Mouse (Mus musculus): ENCODE data around the gene Rora. TPM values are rescaled to one million over a fixed set of nuclear protein-coding genes. Genes with fewer than 3 reads are reported as not detected.

Rora gene
- polyA plus RNA-seq, 1 experiment from 2014 or later, result 6.6 TPM

GRCm38 (mm10) chr9:68807735-68808134 is 154.1 kb downstream of the Rora start:
- H3K36me3 ChIP-seq (replicated peaks), result no peaks in the 10 kb centered on the region
- no peaks in the 10 kb centered on the region for H3K9me3 ChIP-seq
- no peak overlapping the region for H3K4me3 ChIP-seq
- peaks cover 17% of the 10 kb centered on the region for H3K27me3 ChIP-seq (replicated peaks; ENCODE audit: low read depth, poor library complexity, severe bottlenecking)
- no peak overlapping the region for H3K27ac ChIP-seq (replicated peaks)
- 93% methylated on average over 2 of the region's 2 CpGs for WGBS
- no peak for DNase-seq (ENCODE audit: low spot score)
- H3K4me1 ChIP-seq, result peaks cover 41% of the 10 kb centered on the region

- Histone ChIP-seq H3K27me3 (replicated peaks; ENCODE audit: low read depth, poor library complexity, severe bottlenecking) (peaks cover 14% of the 10 kb centered on the region; the same call in 1 of the 2 replicates), H3K4me1 (peaks cover 52% of the 10 kb centered on the region), H3K36me3 (replicated peaks) (no peaks in the 10 kb centered on the region), H3K9me3 (no peaks in the 10 kb centered on the region), H3K27ac (replicated peaks) (no peak overlapping the region), H3K4me3 (no peak overlapping the region)
- 77% methylated on average over 5 of the region's 5 CpGs for WGBS
- no peak for DNase-seq (ENCODE audit: low spot score)
These were observed 155.9 kb downstream of the Rora start for GRCm38 (mm10) chr9:68809536-68809935.

- H3K9me3 ChIP-seq, result no peaks in the 10 kb centered on the region
- DNase-seq (ENCODE audit: low spot score), result no peak
- H3K4me3 ChIP-seq, result no peak overlapping the region
- WGBS, result 97% methylated on average over 1 of the region's 1 CpGs
- no peaks in the 10 kb centered on the region for H3K36me3 ChIP-seq (replicated peaks)
- H3K4me1 ChIP-seq, result peaks cover 40% of the 10 kb centered on the region
- no peak overlapping the region for H3K27ac ChIP-seq (replicated peaks)
- H3K27me3 ChIP-seq (replicated peaks; ENCODE audit: low read depth, poor library complexity, severe bottlenecking), result peaks cover 14% of the 10 kb centered on the region; the same call in 1 of the 2 replicates
These were observed 161.1 kb downstream of the Rora start for GRCm38 (mm10) chr9:68814723-68815122.

GRCm38 (mm10) chr9:68815877-68816276 is 162.3 kb downstream of the Rora start:
- WGBS, result 64% methylated on average over 9 of the region's 9 CpGs

GRCm38 (mm10) chr9:68820036-68820435 is 166.4 kb downstream of the Rora start:
- peaks cover 7% of the 10 kb centered on the region for H3K27me3 ChIP-seq (replicated peaks; ENCODE audit: low read depth, poor library complexity, severe bottlenecking)
- WGBS, result 84% methylated on average over 4 of the region's 4 CpGs
- no peak overlapping the region for H3K27ac ChIP-seq (replicated peaks)
- no peak overlapping the region for H3K4me3 ChIP-seq
- peaks cover 16% of the 10 kb centered on the region; the same call in 1 of the 2 replicates for H3K4me1 ChIP-seq
- no peaks in the 10 kb centered on the region for H3K9me3 ChIP-seq
- DNase-seq (ENCODE audit: low spot score), result no peak
- no peaks in the 10 kb centered on the region for H3K36me3 ChIP-seq (replicated peaks)

More at GRCm38 (mm10) chr9:68815877-68816276, 162.3 kb downstream of the Rora start:
- DNase-seq (ENCODE audit: low spot score), result no peak
- Histone ChIP-seq H3K27ac (replicated peaks) (no peak overlapping the region), H3K36me3 (replicated peaks) (no peaks in the 10 kb centered on the region), H3K9me3 (no peaks in the 10 kb centered on the region), H3K4me1 (peaks cover 40% of the 10 kb centered on the region), H3K27me3 (replicated peaks; ENCODE audit: low read depth, poor library complexity, severe bottlenecking) (peaks cover 21% of the 10 kb centered on the region), H3K4me3 (no peak overlapping the region)

GRCm38 (mm10) chr9:68820478-68820877 is 166.9 kb downstream of the Rora start:
- Histone ChIP-seq H3K4me1 (peaks cover 18% of the 10 kb centered on the region; the same call in 1 of the 2 replicates), H3K27ac (replicated peaks) (no peak overlapping the region), H3K36me3 (replicated peaks) (no peaks in the 10 kb centered on the region), H3K27me3 (replicated peaks; ENCODE audit: low read depth, poor library complexity, severe bottlenecking) (peaks cover 7% of the 10 kb centered on the region), H3K9me3 (no peaks in the 10 kb centered on the region), H3K4me3 (no peak overlapping the region)
- DNase-seq (ENCODE audit: low spot score), result no peak

GRCm38 (mm10) chr9:68821388-68821787 is 167.8 kb downstream of the Rora start:
- Histone ChIP-seq H3K36me3 (replicated peaks) (no peaks in the 10 kb centered on the region), H3K27me3 (replicated peaks; ENCODE audit: low read depth, poor library complexity, severe bottlenecking) (peaks cover 9% of the 10 kb centered on the region), H3K4me1 (peaks cover 8% of the 10 kb centered on the region; the same call in 1 of the 2 replicates), H3K9me3 (no peaks in the 10 kb centered on the region), H3K27ac (replicated peaks) (no peak overlapping the region), H3K4me3 (no peak overlapping the region)
- DNase-seq (ENCODE audit: low spot score), result no peak
- 52% methylated on average over 1 of the region's 1 CpGs for WGBS

GRCm38 (mm10) chr9:68823292-68823691 is 169.7 kb downstream of the Rora start:
- no peaks in the 10 kb centered on the region for H3K9me3 ChIP-seq
- 95% methylated on average over 5 of the region's 5 CpGs for WGBS

GRCm38 (mm10) chr9:68825107-68825506 is 171.5 kb downstream of the Rora start:
- Histone ChIP-seq H3K27ac (replicated peaks) (no peak overlapping the region), H3K27me3 (replicated peaks; ENCODE audit: low read depth, poor library complexity, severe bottlenecking) (peaks cover 17% of the 10 kb centered on the region), H3K4me3 (no peak overlapping the region), H3K4me1 (peaks cover 15% of the 10 kb centered on the region; the same call in 1 of the 2 replicates), H3K36me3 (replicated peaks) (no peaks in the 10 kb centered on the region), H3K9me3 (no peaks in the 10 kb centered on the region)
- no peak for DNase-seq (ENCODE audit: low spot score)
- 71% methylated on average over 4 of the region's 4 CpGs for WGBS

More at GRCm38 (mm10) chr9:68823292-68823691, 169.7 kb downstream of the Rora start:
- Histone ChIP-seq H3K27me3 (replicated peaks; ENCODE audit: low read depth, poor library complexity, severe bottlenecking) (peaks cover 10% of the 10 kb centered on the region), H3K36me3 (replicated peaks) (no peaks in the 10 kb centered on the region), H3K4me1 (peaks cover 8% of the 10 kb centered on the region; the same call in 1 of the 2 replicates), H3K27ac (replicated peaks) (no peak overlapping the region), H3K4me3 (no peak overlapping the region)
- DNase-seq (ENCODE audit: low spot score), result no peak

- Histone ChIP-seq H3K27ac (replicated peaks) (no peak overlapping the region), H3K4me1 (peaks cover 15% of the 10 kb centered on the region; the same call in 1 of the 2 replicates), H3K4me3 (no peak overlapping the region), H3K36me3 (replicated peaks) (no peaks in the 10 kb centered on the region), H3K27me3 (replicated peaks; ENCODE audit: low read depth, poor library complexity, severe bottlenecking) (peaks cover 11% of the 10 kb centered on the region; the same call in 1 of the 2 replicates), H3K9me3 (no peaks in the 10 kb centered on the region)
- WGBS, result 87% methylated on average over 3 of the region's 3 CpGs
- no peak for DNase-seq (ENCODE audit: low spot score)
These were observed 172.3 kb downstream of the Rora start for GRCm38 (mm10) chr9:68825841-68826240.

GRCm38 (mm10) chr9:68827441-68827840 is 173.9 kb downstream of the Rora start:
- 83% methylated on average over 3 of the region's 3 CpGs for WGBS
- H3K27ac ChIP-seq (replicated peaks), result no peak overlapping the region
- H3K36me3 ChIP-seq (replicated peaks), result no peaks in the 10 kb centered on the region
- peaks cover 10% of the 10 kb centered on the region; the same call in 1 of the 2 replicates for H3K4me1 ChIP-seq
- peaks cover 11% of the 10 kb centered on the region; the same call in 1 of the 2 replicates for H3K27me3 ChIP-seq (replicated peaks; ENCODE audit: low read depth, poor library complexity, severe bottlenecking)
- no peak for DNase-seq (ENCODE audit: low spot score)
- H3K9me3 ChIP-seq, result no peaks in the 10 kb centered on the region
- no peak overlapping the region for H3K4me3 ChIP-seq

- Histone ChIP-seq H3K36me3 (replicated peaks) (no peaks in the 10 kb centered on the region), H3K27me3 (replicated peaks; ENCODE audit: low read depth, poor library complexity, severe bottlenecking) (peaks cover 11% of the 10 kb centered on the region; the same call in 1 of the 2 replicates), H3K4me1 (peaks cover 25% of the 10 kb centered on the region), H3K9me3 (no peaks in the 10 kb centered on the region), H3K27ac (replicated peaks) (no peak overlapping the region), H3K4me3 (no peak overlapping the region)
- 76% methylated on average over 4 of the region's 4 CpGs for WGBS
- no peak for DNase-seq (ENCODE audit: low spot score)
These were observed 176.3 kb downstream of the Rora start for GRCm38 (mm10) chr9:68829903-68830302.

- H3K36me3 ChIP-seq (replicated peaks), result no peaks in the 10 kb centered on the region
- 61% methylated on average over 6 of the region's 6 CpGs for WGBS
- no peaks in the 10 kb centered on the region for H3K9me3 ChIP-seq
- H3K4me1 ChIP-seq, result peaks cover 34% of the 10 kb centered on the region
- peaks cover 27% of the 10 kb centered on the region for H3K27me3 ChIP-seq (replicated peaks; ENCODE audit: low read depth, poor library complexity, severe bottlenecking)
- no peak for DNase-seq (ENCODE audit: low spot score)
- no peak overlapping the region for H3K4me3 ChIP-seq
- H3K27ac ChIP-seq (replicated peaks), result no peak overlapping the region
These were observed 179.7 kb downstream of the Rora start for GRCm38 (mm10) chr9:68833323-68833722.
